Mouse (Mus musculus) liver, embryonic 14.5 days (tissue): ENCODE measurements around the gene Rplp0.

Experiments used
- CTCF ChIP-seq: IDR thresholded peaks from 2 replicates; pipeline ENCODE4 v1.5.1; 2016; ENCODE audit warnings: antibody characterized with exemption, low read depth, control low read depth
- EP300 ChIP-seq: IDR thresholded peaks from 2 replicates; pipeline ENCODE4 v1.6.1; 2016; ENCODE audit warnings: antibody characterized with exemption, low read depth

- TF ChIP-seq CTCF (no peak), EP300 (no peak)
These were observed 10.5 kb downstream of the Rplp0 start for GRCm38 (mm10) chr5:115569721-115570120.
